Mouse (Mus musculus): ENCODE data around the gene Pla2g15. TPM values are rescaled to one million over a fixed set of nuclear protein-coding genes. Genes with fewer than 3 reads are reported as not detected.
"Not testable (repeated sequence)": the region's sequence is repeated elsewhere in the genome, so short reads cannot be mapped to it uniquely, and the experiment has no call there.

The Pla2g15 gene
- polyA plus RNA-seq, 2 experiments: 2.5 to 2.8 TPM

DNA sequence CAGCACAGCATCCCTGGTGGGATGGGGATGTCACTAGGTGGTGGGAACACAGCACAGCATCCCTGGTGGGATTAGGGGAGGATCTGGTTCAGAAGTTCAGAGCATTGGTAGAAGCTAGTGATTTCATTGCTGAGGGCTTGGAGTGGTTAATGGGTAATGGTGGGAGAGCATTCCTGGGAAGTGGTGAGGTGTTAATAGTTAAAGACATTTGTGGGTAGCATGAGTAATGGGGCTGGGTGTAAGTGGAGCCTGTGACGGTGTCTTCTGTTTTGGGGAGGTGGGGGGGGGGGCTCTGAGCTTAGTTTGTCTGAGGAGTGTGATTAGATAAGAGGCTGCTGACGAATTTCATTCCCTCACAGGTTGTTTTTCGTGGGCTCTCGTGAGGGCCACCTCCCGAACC, 43.9 kb downstream of the Pla2g15 start:
- Histone ChIP-seq H3K27me3 (ENCODE audit: control insufficient read depth, insufficient read depth, low read length) (no peaks in the 10 kb centered on the region), H3K9ac (replicated peaks) (no peak overlapping the region), H3K4me3 (ENCODE audit: insufficient read depth in 1 of 2, low read depth in 2 of 2, low read length in 2 of 2) (no peak overlapping the region), H3K4me1 (replicated peaks; ENCODE audit: control insufficient read depth in 2 of 2, insufficient read depth in 2 of 2, low read length in 1 of 2) (peaks cover 5 to 7% of the 10 kb centered on the region in 2 experiments; a peak in 3 of 4 replicates), H3K9me3 (ENCODE audit: control insufficient read depth, low read length) (no peaks in the 10 kb centered on the region), H3K27ac (no peak overlapping the region), H3K4me2 (ENCODE audit: low read depth) (no peak overlapping the region), H3K36me3 (replicated peaks; ENCODE audit: control insufficient read depth, insufficient read depth, low read depth) (no peaks in the 10 kb centered on the region)
- 50% methylated on average over 5 of the region's 5 CpGs for WGBS (ENCODE audit: insufficient replicate concordance)
- ATAC-seq (ENCODE audit: insufficient read depth) (no peak), DNase-seq (ENCODE audit: low read depth in 3 of 3, low spot score in 3 of 3) (no peak)
- TF ChIP-seq EP300 (IDR thresholded peaks at IDR 0.05; ENCODE audit: low read depth): no peak
- TF ChIP-seq CTCF (IDR thresholded peaks at IDR 0.05; ENCODE audit: low read depth): no peak

- no peak overlapping the region for H3K9ac ChIP-seq (replicated peaks)
- no peak for TF ChIP-seq EP300 (IDR thresholded peaks at IDR 0.05; ENCODE audit: low read depth)
- peak; percentile 59 for TF ChIP-seq CTCF (IDR thresholded peaks at IDR 0.05; ENCODE audit: low read depth)
- H3K4me3 ChIP-seq (ENCODE audit: insufficient read depth in 1 of 2, low read depth in 2 of 2, low read length in 2 of 2): no peak overlapping the region
- peaks cover 23% of the 10 kb centered on the region for H3K36me3 ChIP-seq (replicated peaks; ENCODE audit: control insufficient read depth, insufficient read depth, low read depth)
- no peaks in the 10 kb centered on the region for H3K9me3 ChIP-seq (ENCODE audit: control insufficient read depth, low read length)
- WGBS (ENCODE audit: insufficient replicate concordance): 10% methylated on average over 1 of the region's 1 CpGs
- no peak overlapping the region for H3K4me2 ChIP-seq (ENCODE audit: low read depth)
- DNase-seq (ENCODE audit: low read depth in 3 of 3, low spot score in 3 of 3) (peak in 1 of 3 experiments; percentile 36), ATAC-seq (ENCODE audit: insufficient read depth) (no peak)
- H3K27me3 ChIP-seq (ENCODE audit: control insufficient read depth, insufficient read depth, low read length): no peaks in the 10 kb centered on the region
- H3K4me1 ChIP-seq (replicated peaks; ENCODE audit: control insufficient read depth in 2 of 2, insufficient read depth in 2 of 2, low read length in 1 of 2): no peaks in the 10 kb centered on the region
- H3K27ac ChIP-seq: no peak overlapping the region
Measured at GRCm38 (mm10) chr8:106198741-106199140, 48.5 kb downstream of the Pla2g15 start.

- H3K36me3 ChIP-seq (replicated peaks; ENCODE audit: control insufficient read depth, insufficient read depth, low read depth): peaks cover 28% of the 10 kb centered on the region
- H3K27me3 ChIP-seq (ENCODE audit: control insufficient read depth, insufficient read depth, low read length); ATAC-seq (ENCODE audit: insufficient read depth); H3K4me2 ChIP-seq (ENCODE audit: low read depth); H3K4me1 ChIP-seq (replicated peaks; ENCODE audit: control insufficient read depth in 2 of 2, insufficient read depth in 2 of 2, low read length in 1 of 2); H3K4me3 ChIP-seq (ENCODE audit: insufficient read depth in 1 of 2, low read depth in 2 of 2, low read length in 2 of 2); H3K9ac ChIP-seq (replicated peaks); H3K9me3 ChIP-seq (ENCODE audit: control insufficient read depth, low read length); DNase-seq (ENCODE audit: low read depth in 3 of 3, low spot score in 3 of 3); H3K27ac ChIP-seq: not testable (repeated sequence)
- WGBS (ENCODE audit: insufficient replicate concordance): 71% methylated on average over 3 of the region's 3 CpGs
Measured at GRCm38 (mm10) chr8:106199596-106199995, 49.4 kb downstream of the Pla2g15 start.

DNA sequence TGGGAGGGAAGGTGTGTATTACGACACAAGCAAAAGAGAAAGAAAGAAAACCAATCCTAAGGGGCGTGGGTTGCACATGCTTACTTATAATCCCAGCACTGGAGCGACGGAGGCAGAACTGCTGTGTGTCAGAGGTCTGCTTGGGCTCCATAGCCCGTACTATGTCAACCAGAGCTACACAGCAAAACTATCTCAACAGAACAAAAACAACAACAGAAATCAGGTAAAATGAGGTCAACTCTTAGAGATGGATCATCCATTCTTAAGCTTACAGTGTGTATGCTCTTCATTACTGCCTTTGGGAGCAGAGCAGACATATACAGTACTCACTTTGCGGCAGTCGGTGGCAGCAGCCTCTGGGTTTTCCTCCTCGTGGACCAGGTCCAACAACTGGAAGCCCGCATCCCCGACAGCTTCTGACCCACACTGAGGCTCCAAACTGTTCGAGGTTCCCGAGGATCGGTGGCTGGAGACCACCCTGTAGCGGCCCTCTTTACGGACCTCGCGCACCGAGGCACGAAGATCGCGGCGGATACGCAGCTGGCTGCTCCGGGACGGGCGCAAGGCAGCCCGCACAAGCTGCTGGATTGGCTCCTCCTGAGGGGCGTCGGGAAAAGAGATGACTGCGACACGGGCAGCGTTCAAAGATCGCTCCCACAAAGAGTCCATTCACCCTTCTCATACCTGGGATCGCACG, 60.0 kb downstream of the Pla2g15 start:
- H3K9me3 ChIP-seq (ENCODE audit: control insufficient read depth, low read length): no peaks in the 10 kb centered on the region
- no peaks in the 10 kb centered on the region for H3K27me3 ChIP-seq (ENCODE audit: control insufficient read depth, insufficient read depth, low read length)
- peak; percentile 68 for ATAC-seq (ENCODE audit: insufficient read depth)
- TF ChIP-seq EP300 (IDR thresholded peaks at IDR 0.05; ENCODE audit: low read depth): no peak
- no peak for TF ChIP-seq CTCF (IDR thresholded peaks at IDR 0.05; ENCODE audit: low read depth)
- peaks cover 20% of the 10 kb centered on the region for H3K36me3 ChIP-seq (replicated peaks; ENCODE audit: control insufficient read depth, insufficient read depth, low read depth)
- peaks cover 4 to 6% of the 10 kb centered on the region in 2 experiments for H3K4me1 ChIP-seq (replicated peaks; ENCODE audit: control insufficient read depth in 2 of 2, insufficient read depth in 2 of 2, low read length in 1 of 2)
- peak overlapping the region; percentile 87 for H3K4me2 ChIP-seq (ENCODE audit: low read depth)
- peak overlapping the region; percentile 64 to 85 for H3K4me3 ChIP-seq (ENCODE audit: insufficient read depth in 1 of 2, low read depth in 2 of 2, low read length in 2 of 2)
- peak in 1 of 3 experiments; percentile 28 for DNase-seq (ENCODE audit: low read depth in 3 of 3, low spot score in 3 of 3)
- under 1% methylated on average over 35 of the region's 35 CpGs for WGBS (ENCODE audit: insufficient replicate concordance)
- H3K9ac ChIP-seq (replicated peaks): peak overlapping the region; percentile 84
- H3K27ac ChIP-seq: peak overlapping the region; percentile 8

DNA sequence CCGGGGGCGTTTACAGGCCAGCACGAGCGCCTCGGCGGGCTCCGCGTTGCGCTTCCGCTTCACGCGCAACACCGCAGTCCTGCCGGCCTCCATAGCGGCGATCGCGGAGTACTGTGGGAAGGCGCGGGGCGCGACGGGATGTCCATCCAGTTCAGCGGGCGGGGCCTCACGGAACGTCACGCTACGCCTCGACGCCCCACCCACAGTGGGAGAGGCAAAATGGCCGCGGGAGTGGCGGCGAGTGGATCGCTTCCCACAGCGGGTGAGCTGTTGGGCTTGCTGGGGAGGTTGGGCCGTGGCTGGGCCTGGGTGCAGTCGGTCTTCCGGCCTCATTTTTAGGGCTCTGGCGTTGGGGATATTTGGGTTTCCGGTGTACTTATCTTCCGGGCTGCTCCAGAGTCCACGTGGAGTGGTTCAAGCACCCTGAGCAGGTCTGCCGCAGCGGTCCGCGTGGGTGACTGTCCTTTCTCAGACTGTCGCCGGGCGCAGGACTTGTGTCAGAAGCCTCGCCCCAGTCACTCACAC, 60.7 kb downstream of the Pla2g15 start, which contains the start of the genes Slc7a6os and Prmt7:
TSS of gene Slc7a6os (minus strand) at position 115 of the 525 bp plus-strand sequence.
TSS of gene Prmt7 (plus strand) at position 116 of the 525 bp plus-strand sequence.
- Histone ChIP-seq H3K27ac (peak within 1 kb of the TSS; percentile 47), H3K4me1 (replicated peaks; ENCODE audit: control insufficient read depth in 2 of 2, insufficient read depth in 2 of 2, low read length in 1 of 2) (peaks cover 4 to 6% of the 10 kb centered on the region in 2 experiments), H3K27me3 (ENCODE audit: control insufficient read depth, insufficient read depth, low read length) (no peaks in the 10 kb centered on the region), H3K9ac (replicated peaks) (peak within 1 kb of the TSS; percentile 84), H3K9me3 (ENCODE audit: control insufficient read depth, low read length) (no peaks in the 10 kb centered on the region), H3K36me3 (replicated peaks; ENCODE audit: control insufficient read depth, insufficient read depth, low read depth) (peaks cover 16% of the 10 kb centered on the region), H3K4me3 (ENCODE audit: insufficient read depth in 1 of 2, low read depth in 2 of 2, low read length in 2 of 2) (peak within 1 kb of the TSS; percentile 64 to 85), H3K4me2 (ENCODE audit: low read depth) (peak within 1 kb of the TSS; percentile 87)
- DNase-seq (ENCODE audit: low read depth in 3 of 3, low spot score in 3 of 3) (peak; percentile 84 to 87 (median 84)), ATAC-seq (ENCODE audit: insufficient read depth) (peak; percentile 98)
- WGBS (ENCODE audit: insufficient replicate concordance): under 1% methylated on average over 52 of the region's 52 CpGs
- TF ChIP-seq CTCF (IDR thresholded peaks at IDR 0.05; ENCODE audit: low read depth): peak; percentile 12; the same call in 1 of the 2 replicates
- TF ChIP-seq EP300 (IDR thresholded peaks at IDR 0.05; ENCODE audit: low read depth): no peak
